Mouse (Mus musculus) lung, adult 2 months (tissue): ENCODE results near the gene Akap17b.
"Not testable (repeated sequence)": the region's sequence is repeated elsewhere in the genome, so short reads cannot be mapped to it uniquely, and the experiment has no call there.

Experiments
- CTCF ChIP-seq: fragments of 200-500 bp; IDR thresholded peaks from 2 replicates; pipeline ENCODE4 v1.5.1; 2011; ENCODE audit warnings: mild to moderate bottlenecking, low read length, control low read depth; ENCODE audit not compliant: insufficient read depth
- POLR2A ChIP-seq: fragments of 200-500 bp; IDR thresholded peaks from 2 replicates; pipeline ENCODE4 v1.6.1; 2011; ENCODE audit warnings: low read depth, mild to moderate bottlenecking, control low read depth, low read length, borderline replicate concordance; ENCODE audit errors: extremely low read depth

DNA sequence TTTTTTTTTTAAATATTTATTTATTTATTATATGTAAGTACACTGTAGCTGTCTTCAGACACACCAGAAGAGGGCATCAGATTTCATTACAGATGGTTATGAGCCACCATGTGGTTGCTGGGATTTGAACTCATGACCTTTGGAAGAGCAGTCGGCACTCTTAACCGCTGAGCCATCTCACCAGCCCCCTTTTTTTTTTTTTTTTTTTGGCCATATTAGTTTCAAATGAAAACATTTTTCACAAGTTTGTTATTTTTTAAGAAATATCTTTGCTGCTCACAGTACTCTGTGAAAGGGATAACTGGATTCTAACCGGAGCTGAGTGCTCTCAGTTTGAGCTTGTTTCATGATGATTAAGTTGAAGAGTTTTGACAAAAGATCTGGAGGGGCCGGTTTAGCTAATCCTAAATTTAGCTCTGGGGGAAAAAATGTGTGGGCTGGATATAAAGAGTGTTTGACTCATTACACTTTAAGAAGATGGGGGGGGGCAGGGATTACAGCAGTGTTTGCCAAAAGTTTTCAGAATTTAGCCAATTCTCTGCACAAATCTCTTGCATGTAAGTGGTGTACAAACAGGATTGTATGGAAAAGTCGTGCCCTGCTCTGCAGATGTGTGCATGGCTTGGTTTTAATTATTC is 48.6 kb downstream of the Akap17b start:
- TF ChIP-seq POLR2A, CTCF: not testable (repeated sequence)
